8 mouse cellular contexts compared by ENCODE assay signal in genomic region chr7:143053008-143053899, GRCm38 (mm10). TPM values are rescaled to one million over a fixed set of nuclear protein-coding genes. Genes with fewer than 3 reads are reported as not detected.
DNase-seq lines count a peak whose midpoint lies in the region; ATAC-seq and TF ChIP-seq lines count a peak whose summit lies in the region.

No protein-coding gene starts in this region.

- H3K4me3 ChIP-seq in MEL (ENCODE audit: control insufficient read depth in 1 of 2, insufficient read depth in 1 of 2, low read depth in 2 of 2, low read length in 2 of 2): peak overlapping the region; percentile 73 to 83
- peak overlapping the region; percentile 84 for H3K4me3 ChIP-seq in forebrain, embryonic 16.5 days (replicated peaks; ENCODE audit: low read length)
- peak overlapping the region; percentile 94 for H3K4me3 ChIP-seq in hindbrain, embryonic 11.5 days (ENCODE audit: low read depth, low read length)
- peak overlapping the region; percentile 100 for H3K4me3 ChIP-seq in left cerebral cortex, adult 2 months

- no peak for TF ChIP-seq RAD21 in MEL (IDR thresholded peaks at IDR 0.05; ENCODE audit: low read depth, low read length)

- DNase-seq in MEL (ENCODE audit: low read depth, low spot score): peak; percentile 74
- peak; percentile 51 to 65 for DNase-seq in cerebellum, adult 18-20 months
- peak; percentile 77 for DNase-seq in hindbrain, embryonic 11.5 days (ENCODE audit: low spot score)
- peak; percentile 55 to 66 for DNase-seq in left cerebral cortex, adult 2 months (ENCODE audit: extremely low spot score in 1 of 2, low spot score in 2 of 2)
- DNase-seq in lung, postnatal 36 days: peak; percentile 71
- DNase-seq in retina, postnatal 1 day: peak; percentile 79
- DNase-seq in urinary bladder, postnatal 14 days (ENCODE audit: low spot score): peak; percentile 71

- peak in 2 of 3 experiments; percentile 1 to 9; a peak in 1 of 6 replicates for TF ChIP-seq CTCF in MEL (IDR thresholded peaks at IDR 0.05 in 2 of 3, conservative IDR thresholded peaks at IDR 0.05 in 1 of 3; ENCODE audit: control insufficient read depth in 1 of 3, insufficient read depth in 1 of 3, low read depth in 2 of 3, low read length in 3 of 3, poor library complexity in 1 of 3, severe bottlenecking in 1 of 3)
- peak; percentile 9 for TF ChIP-seq CTCF in left cerebral cortex, adult 2 months (IDR thresholded peaks at IDR 0.05)

- ATAC-seq in forebrain, embryonic 16.5 days: peak; percentile 74
- peak; percentile 62 for ATAC-seq in hindbrain, embryonic 11.5 days (ENCODE audit: low FRiP score)

- H3K4me1 ChIP-seq in MEL (ENCODE audit: control insufficient read depth in 1 of 2, insufficient read depth in 2 of 2, low read length in 2 of 2): peaks cover 31 to 50% of the 10 kb centered on the region in 2 experiments
- peaks cover 32% of the 10 kb centered on the region for H3K4me1 ChIP-seq in forebrain, embryonic 16.5 days (replicated peaks; ENCODE audit: control insufficient read depth, insufficient read depth, low read length)
- H3K4me1 ChIP-seq in hindbrain, embryonic 11.5 days (replicated peaks; ENCODE audit: control insufficient read depth, insufficient read depth, low read length): peaks cover 6% of the 10 kb centered on the region

- intact Hi-C loops in left cerebral cortex, adult 2 months (cut with DNase I): loop anchor here (2.0 kb wide), 2 partner anchors 16 to 36 kb away; partner anchors contain the start of gene Tssc4

- under 1% methylated on average over 46 of the region's 46 CpGs for WGBS in forebrain, embryonic 16.5 days
- WGBS in hindbrain, embryonic 11.5 days: under 1% methylated on average over 46 of the region's 46 CpGs

- peaks cover 0 to 47% of the 10 kb centered on the region in 2 experiments; a peak in 2 of 4 replicates for H3K36me3 ChIP-seq in MEL (ENCODE audit: control insufficient read depth in 1 of 2, insufficient read depth in 2 of 2, low read length in 2 of 2)
- H3K36me3 ChIP-seq in forebrain, embryonic 16.5 days (ENCODE audit: control insufficient read depth, insufficient read depth): no peaks in the 10 kb centered on the region
- no peaks in the 10 kb centered on the region for H3K36me3 ChIP-seq in hindbrain, embryonic 11.5 days (ENCODE audit: control insufficient read depth, insufficient read depth, low read length)

- peak overlapping the region; percentile 80 for H3K27ac ChIP-seq in MEL (ENCODE audit: control insufficient read depth, low read depth, low read length)
- H3K27ac ChIP-seq in forebrain, embryonic 16.5 days (ENCODE audit: low read length): peak overlapping the region; percentile 82
- H3K27ac ChIP-seq in hindbrain, embryonic 11.5 days (ENCODE audit: low read depth, low read length): peak overlapping the region; percentile 61
- peak overlapping the region; percentile 97 for H3K27ac ChIP-seq in left cerebral cortex, adult 2 months

- H3K79me2 ChIP-seq in MEL (ENCODE audit: control insufficient read depth, insufficient read depth, low read length, poor library complexity): peaks cover 23% of the 10 kb centered on the region

- H3K9me3 ChIP-seq in MEL (replicated peaks; ENCODE audit: insufficient read depth, low read length): no peaks in the 10 kb centered on the region
- no peaks in the 10 kb centered on the region for H3K9me3 ChIP-seq in forebrain, embryonic 16.5 days (ENCODE audit: control insufficient read depth, low read length)
- no peaks in the 10 kb centered on the region for H3K9me3 ChIP-seq in hindbrain, embryonic 11.5 days (ENCODE audit: control insufficient read depth, low read length)

- peak overlapping the region; percentile 83 for H3K4me2 ChIP-seq in forebrain, embryonic 16.5 days (ENCODE audit: low read length)
- H3K4me2 ChIP-seq in hindbrain, embryonic 11.5 days (replicated peaks; ENCODE audit: low read depth, low read length): peak overlapping the region; percentile 89

- H3K9ac ChIP-seq in MEL (ENCODE audit: control insufficient read depth, low read depth, low read length, poor library complexity, severe bottlenecking): peak overlapping the region; percentile 81
- H3K9ac ChIP-seq in forebrain, embryonic 16.5 days (replicated peaks; ENCODE audit: low read depth, low read length): peak overlapping the region; percentile 87
- peak overlapping the region; percentile 89 for H3K9ac ChIP-seq in hindbrain, embryonic 11.5 days (ENCODE audit: low read depth, low read length)

- no peak for TF ChIP-seq POLR2A in MEL (IDR thresholded peaks at IDR 0.05; ENCODE audit: control insufficient read depth in 1 of 2, insufficient read depth in 1 of 2, low read depth in 1 of 2, low read length in 2 of 2, poor library complexity in 1 of 2)

- no peaks in the 10 kb centered on the region for H3K27me3 ChIP-seq in MEL (ENCODE audit: control insufficient read depth in 1 of 2, insufficient read depth in 2 of 2, low read length in 2 of 2)
- no peaks in the 10 kb centered on the region for H3K27me3 ChIP-seq in forebrain, embryonic 16.5 days (replicated peaks; ENCODE audit: control insufficient read depth, insufficient read depth, low read length)
- H3K27me3 ChIP-seq in hindbrain, embryonic 11.5 days (ENCODE audit: control insufficient read depth, insufficient read depth, low read length): no peaks in the 10 kb centered on the region

- TF ChIP-seq EP300 in MEL (IDR thresholded peaks at IDR 0.05; ENCODE audit: low read depth in 1 of 2, low read length in 2 of 2): no peak

TF ChIP-seq in MEL, 35 proteins besides CTCF, POLR2A, EP300 and RAD21:
- TF ChIP-seq ZKSCAN1 (IDR thresholded peaks at IDR 0.05; ENCODE audit: low read depth, low read length): no peak
- peak; percentile 9; the same call in 1 of the 2 replicates for TF ChIP-seq HCFC1 (IDR thresholded peaks at IDR 0.05; ENCODE audit: low read depth, low read length)
- 0 out of 2 replicates have a peak, but pooled peaks have one; percentile 2 for TF ChIP-seq CHD1 (IDR thresholded peaks at IDR 0.05; ENCODE audit: low read depth, low read length)
- no peak for TF ChIP-seq BHLHE40 (IDR thresholded peaks at IDR 0.05; ENCODE audit: borderline replicate concordance, low read depth, low read length)
- TF ChIP-seq MYB (IDR thresholded peaks at IDR 0.05; ENCODE audit: low read depth, low read length): no peak
- no peak for TF ChIP-seq ZC3H11A (IDR thresholded peaks at IDR 0.05; ENCODE audit: low read depth, low read length)

RNA-seq across cellular contexts. Expression of gene Cd81, which starts 0.7 kb away (rescaled TPM):
- total RNA-seq in MEL (2012; rRNA removed): 86.8 and 105 TPM in 2 replicates
- polyA plus RNA-seq in MEL (2012; ENCODE audit: insufficient read depth in 1 of 2, insufficient read length in 2 of 2, low read depth in 1 of 2, low replicate concordance in 2 of 2, missing spikeins in 1 of 2): 100 to 1,000 TPM in 1 of 2 experiments, not detected in 1; 133 TPM
- polyA plus RNA-seq in forebrain, embryonic 16.5 days (2015; fragmentation: Nextera tagmentation; extraction: Ambion mirVana): 319 and 342 TPM in 2 replicates
- 263 and 264 TPM in 2 replicates for polyA plus RNA-seq in hindbrain, embryonic 11.5 days (2014; fragmentation: Nextera tagmentation; extraction: Ambion mirVana)
- total RNA-seq in left cerebral cortex, adult 2 months (2021): 100 to 1,000 TPM; 380 to 388 TPM

RNA-seq across cellular contexts. Expression of gene Tssc4, which starts 15.8 kb away (rescaled TPM):
- total RNA-seq in MEL (2012; rRNA removed): 63.9 and 76.9 TPM in 2 replicates
- 10 to 100 TPM in 1 of 2 experiments, not detected in 1; 75.6 TPM for polyA plus RNA-seq in MEL (2012; ENCODE audit: insufficient read depth in 1 of 2, insufficient read length in 2 of 2, low read depth in 1 of 2, low replicate concordance in 2 of 2, missing spikeins in 1 of 2)
- polyA plus RNA-seq in forebrain, embryonic 16.5 days (2015; fragmentation: Nextera tagmentation; extraction: Ambion mirVana): 99.7 and 109 TPM in 2 replicates
- polyA plus RNA-seq in hindbrain, embryonic 11.5 days (2014; fragmentation: Nextera tagmentation; extraction: Ambion mirVana): 59.0 and 63.8 TPM in 2 replicates
- 10 to 100 TPM; 38.0 to 41.5 TPM for total RNA-seq in left cerebral cortex, adult 2 months (2021)

RNA-seq across cellular contexts. Expression of gene Trpm5, which starts 41.2 kb away (rescaled TPM):
- total RNA-seq in MEL (2012; rRNA removed): 1.5 and 1.7 TPM in 2 replicates
- 1 to 10 TPM in 1 of 2 experiments, not detected in 1; 1.9 TPM for polyA plus RNA-seq in MEL (2012; ENCODE audit: insufficient read depth in 1 of 2, insufficient read length in 2 of 2, low read depth in 1 of 2, low replicate concordance in 2 of 2, missing spikeins in 1 of 2)
- polyA plus RNA-seq in forebrain, embryonic 16.5 days (2015; fragmentation: Nextera tagmentation; extraction: Ambion mirVana): 1.1 and 1.2 TPM in 2 replicates
- polyA plus RNA-seq in hindbrain, embryonic 11.5 days (2014; fragmentation: Nextera tagmentation; extraction: Ambion mirVana): 0.27 and 0.88 TPM in 2 replicates
- total RNA-seq in left cerebral cortex, adult 2 months (2021): not detected

RNA-seq across cellular contexts. Expression of gene Tspan32, which starts 48.4 kb away (rescaled TPM):
- total RNA-seq in MEL (2012; rRNA removed): 159 and 205 TPM in 2 replicates
- polyA plus RNA-seq in MEL (2012; ENCODE audit: insufficient read depth in 1 of 2, insufficient read length in 2 of 2, low read depth in 1 of 2, low replicate concordance in 2 of 2, missing spikeins in 1 of 2): 100 to 1,000 TPM in 1 of 2 experiments, 10 to 100 TPM in 1; 53.5 to 212 TPM
- 0.32 and 0.53 TPM in 2 replicates for polyA plus RNA-seq in forebrain, embryonic 16.5 days (2015; fragmentation: Nextera tagmentation; extraction: Ambion mirVana)
- 5.8 and 8.3 TPM in 2 replicates for polyA plus RNA-seq in hindbrain, embryonic 11.5 days (2014; fragmentation: Nextera tagmentation; extraction: Ambion mirVana)
- under 1 TPM in 1 of 2 experiments, not detected in 1; 0.07 TPM for total RNA-seq in left cerebral cortex, adult 2 months (2021)

RNA-seq across cellular contexts. Expression of gene Kcnq1, which starts 52.9 kb away (rescaled TPM):
- 0.85 and 0.96 TPM in 2 replicates for total RNA-seq in MEL (2012; rRNA removed)
- polyA plus RNA-seq in MEL (2012; ENCODE audit: insufficient read depth in 1 of 2, insufficient read length in 2 of 2, low read depth in 1 of 2, low replicate concordance in 2 of 2, missing spikeins in 1 of 2): under 1 TPM in 1 of 2 experiments, not detected in 1; 0.63 TPM
- 1.0 and 1.1 TPM in 2 replicates for polyA plus RNA-seq in forebrain, embryonic 16.5 days (2015; fragmentation: Nextera tagmentation; extraction: Ambion mirVana)
- 1.7 and 2.5 TPM in 2 replicates for polyA plus RNA-seq in hindbrain, embryonic 11.5 days (2014; fragmentation: Nextera tagmentation; extraction: Ambion mirVana)
- total RNA-seq in left cerebral cortex, adult 2 months (2021): 1 to 10 TPM in 1 of 2 experiments, under 1 TPM in 1; 0.61 to 1.2 TPM

Comparison
In these comparisons a context has a peak if more than half of its experiments do, and no peak if none do; other contexts are left out.
1. Peak in every context shown above with its lines: DNase-seq, ATAC-seq, H3K4me3 ChIP-seq and H3K27ac ChIP-seq.